Mouse (Mus musculus): ENCODE measurements around the gene B3gnt7. TPM values are rescaled to one million over a fixed set of nuclear protein-coding genes. Genes with fewer than 3 reads are reported as not detected.

Gene B3gnt7
- polyA plus RNA-seq, 1 experiment from 2014 or later = 5.9 TPM

Small RNA genes within 50 kb of the gene (microRNA-seq; reads per million reads assigned to microRNA genes)
- gene mmu-mir-3535 = 138 reads per million, percentile 60 among the genes with 10 or more reads in this experiment

Other genes starting within 250 kb of the B3gnt7 start
- 149 and 214 TPM in 2 replicates for gene Psmd1, start 238.4 kb upstream of the B3gnt7 start, polyA plus RNA-seq (2014; fragmentation: Nextera tagmentation; extraction: Ambion mirVana)
- 0.24 and 0.59 TPM in 2 replicates for gene Htr2b, start 190.9 kb upstream of the B3gnt7 start, polyA plus RNA-seq (2014; fragmentation: Nextera tagmentation; extraction: Ambion mirVana)
- gene Gm21972, start 169.2 kb upstream of the B3gnt7 start, polyA plus RNA-seq (2014; fragmentation: Nextera tagmentation; extraction: Ambion mirVana) = 0.50 and 0.62 TPM in 2 replicates
- gene Armc9, start 148.1 kb upstream of the B3gnt7 start, polyA plus RNA-seq (2014; fragmentation: Nextera tagmentation; extraction: Ambion mirVana) = 29.1 and 37.8 TPM in 2 replicates
- gene Ncl, start 56.6 kb downstream of the B3gnt7 start, polyA plus RNA-seq (2014; fragmentation: Nextera tagmentation; extraction: Ambion mirVana) = 153 and 154 TPM in 2 replicates
- gene Nmur1, start 123.4 kb downstream of the B3gnt7 start, polyA plus RNA-seq (2014; fragmentation: Nextera tagmentation; extraction: Ambion mirVana) = not detected in 2 replicates
- gene Tex44, start 123.5 kb downstream of the B3gnt7 start, polyA plus RNA-seq (2014; fragmentation: Nextera tagmentation; extraction: Ambion mirVana) = not detected in 2 replicates
- 2,168 and 2,208 TPM in 2 replicates for gene Ptma, start 223.9 kb downstream of the B3gnt7 start, polyA plus RNA-seq (2014; fragmentation: Nextera tagmentation; extraction: Ambion mirVana)